Mouse (Mus musculus): Measurements from ENCODE around the gene Gtf2h5. TPM values are rescaled to one million over a fixed set of nuclear protein-coding genes. Genes with fewer than 3 reads are reported as not detected.

Gtf2h5 gene
- polyA plus RNA-seq (2012): 0.38 and 0.59 TPM in 2 replicates

GRCm38 (mm10) chr17:6079287-6080122 lies at the start of gene Gtf2h5, which contains the start of gene Serac1:
TSS of gene Gtf2h5 (plus strand) at chr17:6079786.
TSS of gene Serac1 (minus strand) at chr17:6079741.
- H3K36me3 ChIP-seq (ENCODE audit: control insufficient read depth): peaks cover 17% of the 10 kb centered on the region
- TF ChIP-seq TAL1 (IDR thresholded peaks at IDR 0.05; ENCODE audit: low read length) (no peak), GATA1 (IDR thresholded peaks at IDR 0.05; ENCODE audit: low read length) (peak; percentile 59)
- peaks cover 33% of the 10 kb centered on the region for H3K4me1 ChIP-seq (ENCODE audit: control insufficient read depth)
- peak within 1 kb of the TSS; percentile 89 for H3K4me3 ChIP-seq (replicated peaks)
- H3K9me3 ChIP-seq (ENCODE audit: control insufficient read depth, low read length): no peaks in the 10 kb centered on the region
- no peaks in the 10 kb centered on the region for H3K27me3 ChIP-seq (ENCODE audit: control insufficient read depth)

DNA sequence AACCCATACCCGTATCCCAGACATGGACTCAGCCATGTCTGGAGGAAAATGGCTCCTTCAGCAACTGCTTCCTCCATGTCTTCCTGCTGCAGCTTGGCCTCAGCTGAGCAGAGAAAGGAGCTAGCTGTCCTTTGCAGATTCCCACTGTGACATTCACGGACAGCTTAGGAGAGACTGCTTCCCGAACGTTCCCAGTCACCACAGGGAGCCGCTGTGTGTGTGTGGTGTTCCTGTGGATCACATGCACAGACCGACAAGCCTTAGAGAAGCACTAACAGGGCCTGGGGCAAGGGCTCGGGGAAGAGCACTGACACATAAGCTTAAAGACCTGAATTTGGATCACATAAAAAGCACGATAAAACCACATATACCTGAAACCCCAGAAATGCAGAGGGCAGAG lies 43.9 kb upstream of the Gtf2h5 start:
- H3K36me3 ChIP-seq (ENCODE audit: control insufficient read depth): peaks cover 4% of the 10 kb centered on the region; the same call in 1 of the 2 replicates
- 0 out of 2 replicates have a peak, but pooled peaks cover 2% of the 10 kb centered on the region for H3K27me3 ChIP-seq (ENCODE audit: control insufficient read depth)
- H3K9me3 ChIP-seq (ENCODE audit: control insufficient read depth, low read length): no peaks in the 10 kb centered on the region
- no peaks in the 10 kb centered on the region for H3K4me1 ChIP-seq (ENCODE audit: control insufficient read depth)
- H3K4me3 ChIP-seq (replicated peaks): no peak overlapping the region
- TF ChIP-seq GATA1 (IDR thresholded peaks at IDR 0.05; ENCODE audit: low read length): no peak
- no peak for TF ChIP-seq TAL1 (IDR thresholded peaks at IDR 0.05; ENCODE audit: low read length)

GRCm38 (mm10) chr17:6036458-6036857 lies 43.1 kb upstream of the Gtf2h5 start:
- Histone ChIP-seq H3K27me3 (ENCODE audit: control insufficient read depth) (0 out of 2 replicates have a peak, but pooled peaks cover 2% of the 10 kb centered on the region), H3K36me3 (ENCODE audit: control insufficient read depth) (peaks cover 4% of the 10 kb centered on the region; the same call in 1 of the 2 replicates), H3K9me3 (ENCODE audit: control insufficient read depth, low read length) (no peaks in the 10 kb centered on the region), H3K4me3 (replicated peaks) (no peak overlapping the region), H3K4me1 (ENCODE audit: control insufficient read depth) (no peaks in the 10 kb centered on the region)
- TF ChIP-seq TAL1 (IDR thresholded peaks at IDR 0.05; ENCODE audit: low read length): no peak
- no peak for TF ChIP-seq GATA1 (IDR thresholded peaks at IDR 0.05; ENCODE audit: low read length)

GRCm38 (mm10) chr17:6036872-6037271 lies 42.7 kb upstream of the Gtf2h5 start:
- Histone ChIP-seq H3K9me3 (ENCODE audit: control insufficient read depth, low read length) (no peaks in the 10 kb centered on the region), H3K4me1 (ENCODE audit: control insufficient read depth) (no peaks in the 10 kb centered on the region), H3K4me3 (replicated peaks) (no peak overlapping the region), H3K36me3 (ENCODE audit: control insufficient read depth) (peaks cover 5% of the 10 kb centered on the region), H3K27me3 (ENCODE audit: control insufficient read depth) (0 out of 2 replicates have a peak, but pooled peaks cover 2% of the 10 kb centered on the region)
- TF ChIP-seq TAL1 (IDR thresholded peaks at IDR 0.05; ENCODE audit: low read length) (no peak), GATA1 (IDR thresholded peaks at IDR 0.05; ENCODE audit: low read length) (no peak)

- Histone ChIP-seq H3K4me3 (replicated peaks) (no peak overlapping the region), H3K36me3 (ENCODE audit: control insufficient read depth) (peaks cover 10% of the 10 kb centered on the region), H3K27me3 (ENCODE audit: control insufficient read depth) (0 out of 2 replicates have a peak, but pooled peaks cover 2% of the 10 kb centered on the region), H3K9me3 (ENCODE audit: control insufficient read depth, low read length) (no peaks in the 10 kb centered on the region), H3K4me1 (ENCODE audit: control insufficient read depth) (no peaks in the 10 kb centered on the region)
- TF ChIP-seq GATA1 (IDR thresholded peaks at IDR 0.05; ENCODE audit: low read length) (no peak), TAL1 (IDR thresholded peaks at IDR 0.05; ENCODE audit: low read length) (no peak)
Observed at GRCm38 (mm10) chr17:6037507-6037906, 42.1 kb upstream of the Gtf2h5 start.

GRCm38 (mm10) chr17:6052801-6053200 lies 26.8 kb upstream of the Gtf2h5 start:
- H3K27me3 ChIP-seq (ENCODE audit: control insufficient read depth): no peaks in the 10 kb centered on the region
- no peak overlapping the region for H3K4me3 ChIP-seq (replicated peaks)
- peaks cover 35% of the 10 kb centered on the region for H3K36me3 ChIP-seq (ENCODE audit: control insufficient read depth)
- H3K9me3 ChIP-seq (ENCODE audit: control insufficient read depth, low read length): no peaks in the 10 kb centered on the region
- TF ChIP-seq GATA1 (IDR thresholded peaks at IDR 0.05; ENCODE audit: low read length) (no peak), TAL1 (IDR thresholded peaks at IDR 0.05; ENCODE audit: low read length) (no peak)
- no peaks in the 10 kb centered on the region for H3K4me1 ChIP-seq (ENCODE audit: control insufficient read depth)

DNA sequence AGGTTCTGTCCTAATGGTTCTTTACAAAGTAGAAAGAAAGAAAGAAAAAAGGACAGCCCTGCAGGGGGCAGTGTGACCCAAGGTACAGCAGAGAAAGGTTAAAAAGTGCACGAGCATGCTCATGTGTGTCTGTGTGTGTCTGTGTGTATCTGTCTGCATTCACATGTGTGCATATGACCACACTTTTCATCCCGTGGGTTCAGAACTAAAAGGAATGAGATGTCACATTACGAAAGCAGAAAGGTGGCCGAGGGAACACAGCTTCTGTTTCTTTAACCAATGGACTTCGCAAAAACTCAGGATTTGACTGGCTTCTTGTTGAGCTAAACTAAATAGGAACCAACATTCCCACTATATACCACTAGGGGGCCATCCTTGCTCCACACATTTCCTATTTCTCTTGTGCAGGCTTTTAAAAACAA lies 24.6 kb upstream of the Gtf2h5 start:
- Histone ChIP-seq H3K4me1 (ENCODE audit: control insufficient read depth) (no peaks in the 10 kb centered on the region), H3K36me3 (ENCODE audit: control insufficient read depth) (peaks cover 26% of the 10 kb centered on the region), H3K27me3 (ENCODE audit: control insufficient read depth) (no peaks in the 10 kb centered on the region), H3K9me3 (ENCODE audit: control insufficient read depth, low read length) (no peaks in the 10 kb centered on the region), H3K4me3 (replicated peaks) (no peak overlapping the region)
- TF ChIP-seq GATA1 (IDR thresholded peaks at IDR 0.05; ENCODE audit: low read length): no peak
- TF ChIP-seq TAL1 (IDR thresholded peaks at IDR 0.05; ENCODE audit: low read length): no peak

DNA sequence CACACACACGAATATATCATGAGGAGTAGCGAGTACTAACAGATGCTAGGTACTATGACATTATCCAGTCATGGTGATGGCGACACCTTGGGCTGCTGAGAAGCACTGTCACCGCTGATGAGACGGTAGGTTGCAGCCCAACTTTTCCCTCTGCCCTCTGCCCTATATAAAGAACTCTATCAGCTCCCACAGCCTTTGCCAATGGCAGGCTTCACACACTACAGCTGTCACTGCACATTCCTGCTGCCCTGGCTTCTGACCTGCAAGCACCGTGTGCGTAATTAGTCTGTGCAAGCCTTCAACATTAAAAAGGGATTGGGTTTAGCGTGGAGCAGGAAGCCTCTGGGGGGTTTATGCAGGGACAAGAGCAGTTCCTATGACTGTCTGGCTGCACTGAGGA lies 16.8 kb upstream of the Gtf2h5 start:
- Histone ChIP-seq H3K9me3 (ENCODE audit: control insufficient read depth, low read length) (no peaks in the 10 kb centered on the region), H3K4me3 (replicated peaks) (no peak overlapping the region), H3K4me1 (ENCODE audit: control insufficient read depth) (no peaks in the 10 kb centered on the region), H3K27me3 (ENCODE audit: control insufficient read depth) (no peaks in the 10 kb centered on the region), H3K36me3 (ENCODE audit: control insufficient read depth) (peaks cover 41% of the 10 kb centered on the region)
- TF ChIP-seq GATA1 (IDR thresholded peaks at IDR 0.05; ENCODE audit: low read length) (no peak), TAL1 (IDR thresholded peaks at IDR 0.05; ENCODE audit: low read length) (no peak)

GRCm38 (mm10) chr17:6063532-6063931 lies 16.1 kb upstream of the Gtf2h5 start:
- Histone ChIP-seq H3K27me3 (ENCODE audit: control insufficient read depth) (no peaks in the 10 kb centered on the region), H3K36me3 (ENCODE audit: control insufficient read depth) (peaks cover 41% of the 10 kb centered on the region), H3K9me3 (ENCODE audit: control insufficient read depth, low read length) (no peaks in the 10 kb centered on the region), H3K4me1 (ENCODE audit: control insufficient read depth) (no peaks in the 10 kb centered on the region), H3K4me3 (replicated peaks) (no peak overlapping the region)
- TF ChIP-seq TAL1 (IDR thresholded peaks at IDR 0.05; ENCODE audit: low read length) (no peak), GATA1 (IDR thresholded peaks at IDR 0.05; ENCODE audit: low read length) (no peak)

Measured in erythroblast, embryonic 14.5 days (primary cell).